Mouse (Mus musculus) bone marrow, adult 2 months (tissue): ENCODE results near the gene Acad9. TPM values are rescaled to one million over a fixed set of nuclear protein-coding genes. Genes with fewer than 3 reads are reported as not detected.

ENCODE experiments used
- H3K27ac ChIP-seq: fragments of 200-500 bp; 2 replicates; pipeline ENCODE4 v1.5.1; 2012; ENCODE audit warnings: low read depth, mild to moderate bottlenecking, control low read depth, inconsistent platforms, low read length; ENCODE audit not compliant: control insufficient read depth, poor library complexity, insufficient read depth
- H3K4me1 ChIP-seq: fragments of 200-500 bp; 2 replicates; pipeline ENCODE4 v1.6.1; 2011; ENCODE audit warnings: low read length; ENCODE audit not compliant: control insufficient read depth, insufficient read depth
- H3K4me3 ChIP-seq: fragments of 200-500 bp; replicated peaks from 2 replicates; pipeline ENCODE3; 2011; ENCODE audit warnings: mild to moderate bottlenecking, low read depth, low read length, control low read depth; ENCODE audit not compliant: control insufficient read depth
- CTCF ChIP-seq: fragments of 200-500 bp; IDR thresholded peaks from 2 replicates; pipeline ENCODE4 v1.5.1; 2011; ENCODE audit warnings: low read length, control low read depth; ENCODE audit not compliant: control insufficient read depth, insufficient read depth
- POLR2A ChIP-seq: fragments of 200-500 bp; IDR thresholded peaks from 2 replicates; pipeline ENCODE4 v1.6.1; 2011; ENCODE audit warnings: low read depth, mild to moderate bottlenecking, control low read depth, low read length, borderline replicate concordance; ENCODE audit not compliant: control insufficient read depth
- WGBS: fragments of 180-500 bp; shearing (Covaris S2); methylation state at CpG from one replicate; pipeline ENCODE4 v1.1.7; 2018; 5-methylcytosine and 5-hydroxymethylcytosine counted together
- polyA plus RNA-seq: library from polyadenylated mRNA; stranded (reverse); fragments of >200 nt; gene quantifications from 2 replicates; pipeline ENCODE4 v1.2.4, GENCODE M21; 2011; ENCODE audit warnings: low replicate concordance; ENCODE audit not compliant: missing spikeins, insufficient read depth, insufficient read length

Acad9 gene
- polyA plus RNA-seq, 1 experiment = 16.7 TPM

- Histone ChIP-seq H3K27ac (no peak overlapping the region), H3K4me3 (no peak overlapping the region), H3K4me1 (no peaks in the 10 kb centered on the region)
- no peak for TF ChIP-seq CTCF
- TF ChIP-seq POLR2A = no peak
Observed at GRCm38 (mm10) chr3:36136152-36136551, 70.4 kb downstream of the Acad9 start.

GRCm38 (mm10) chr3:36137560-36137959 lies 71.8 kb downstream of the Acad9 start:
- H3K4me3 ChIP-seq = no peak overlapping the region
- H3K27ac ChIP-seq = no peak overlapping the region
- no peaks in the 10 kb centered on the region for H3K4me1 ChIP-seq
- WGBS = 47% methylated on average over 2 of the region's 2 CpGs
- TF ChIP-seq CTCF = no peak
- no peak for TF ChIP-seq POLR2A

GRCm38 (mm10) chr3:36138171-36138660 lies 72.4 kb downstream of the Acad9 start:
- TF ChIP-seq CTCF (no peak), POLR2A (no peak)
- 74% methylated on average over 1 of the region's 1 CpGs for WGBS
- H3K27ac ChIP-seq = no peak overlapping the region

GRCm38 (mm10) chr3:36138996-36139395 lies 73.2 kb downstream of the Acad9 start:
- H3K27ac ChIP-seq = no peak overlapping the region
- H3K4me1 ChIP-seq = no peaks in the 10 kb centered on the region
- no peak overlapping the region for H3K4me3 ChIP-seq
- TF ChIP-seq CTCF (no peak), POLR2A (no peak)

More at GRCm38 (mm10) chr3:36138171-36138660, 72.4 kb downstream of the Acad9 start:
- H3K4me1 ChIP-seq = no peaks in the 10 kb centered on the region
- H3K4me3 ChIP-seq = no peak overlapping the region

Other genes starting within 250 kb of the Acad9 start
- 23.3 and 28.0 TPM in 2 replicates for gene Dcun1d1, start 128.5 kb upstream of the Acad9 start, polyA plus RNA-seq
- 3.5 and 12.6 TPM in 2 replicates for gene Mccc1, start 65.3 kb upstream of the Acad9 start, polyA plus RNA-seq
- not detected in 2 replicates for gene Ccdc144b, start 12.4 kb upstream of the Acad9 start, polyA plus RNA-seq
- 0.45 and 0.92 TPM in 2 replicates for gene D3Ertd254e, start 85.0 kb downstream of the Acad9 start, polyA plus RNA-seq
- gene Qrfpr, start 156.3 kb downstream of the Acad9 start, polyA plus RNA-seq = not detected in 2 replicates